Mouse (Mus musculus) ES-CJ7 (cell line): ENCODE results near the gene Tubb2b.
A peak's percentile ranks its signal among the peaks of the same experiment; 100 is the strongest.

Source experiments
- DNase-seq: peaks from one replicate; pipeline ENCODE4 v3.0.0; 2011; ENCODE audit warnings: low read depth, low spot score

Gene Tubb2b

DNA sequence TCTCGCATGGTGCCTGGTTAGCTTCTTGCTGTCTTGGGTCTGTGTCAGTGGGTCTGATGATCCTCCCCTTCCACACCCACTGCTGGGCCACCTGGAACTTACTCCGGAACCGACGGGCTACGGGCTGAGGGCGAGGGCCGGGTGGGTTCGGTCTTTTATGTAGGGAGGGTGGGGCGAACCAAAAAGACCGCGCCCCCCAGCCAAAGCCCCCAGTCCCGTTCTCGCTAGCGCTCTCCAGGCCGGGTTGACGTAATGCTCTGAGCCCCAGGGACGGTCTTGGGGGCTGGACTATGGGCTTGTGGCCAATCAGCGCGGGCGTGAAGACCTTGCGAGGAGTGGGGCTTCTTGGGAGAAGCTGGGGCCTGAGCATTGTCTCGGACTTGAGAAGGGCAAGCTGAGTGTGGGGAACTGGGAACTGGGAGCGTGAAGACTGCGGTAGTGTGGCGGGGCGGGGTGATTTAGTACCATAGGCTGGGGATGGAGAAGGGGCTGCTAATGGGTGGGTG, at the start of gene Tubb2b:
Gene Tubb2b, minus strand, starts transcription at position 241 of the 506 bp plus-strand sequence.
- DNase-seq, result peak; percentile 98

GRCm38 (mm10) chr13:34174025-34174424, 43.8 kb upstream of the Tubb2b start:
- DNase-seq, result no peak

- DNase-seq, result no peak
These were observed 33.2 kb upstream of the Tubb2b start for GRCm38 (mm10) chr13:34163304-34163975.

DNA sequence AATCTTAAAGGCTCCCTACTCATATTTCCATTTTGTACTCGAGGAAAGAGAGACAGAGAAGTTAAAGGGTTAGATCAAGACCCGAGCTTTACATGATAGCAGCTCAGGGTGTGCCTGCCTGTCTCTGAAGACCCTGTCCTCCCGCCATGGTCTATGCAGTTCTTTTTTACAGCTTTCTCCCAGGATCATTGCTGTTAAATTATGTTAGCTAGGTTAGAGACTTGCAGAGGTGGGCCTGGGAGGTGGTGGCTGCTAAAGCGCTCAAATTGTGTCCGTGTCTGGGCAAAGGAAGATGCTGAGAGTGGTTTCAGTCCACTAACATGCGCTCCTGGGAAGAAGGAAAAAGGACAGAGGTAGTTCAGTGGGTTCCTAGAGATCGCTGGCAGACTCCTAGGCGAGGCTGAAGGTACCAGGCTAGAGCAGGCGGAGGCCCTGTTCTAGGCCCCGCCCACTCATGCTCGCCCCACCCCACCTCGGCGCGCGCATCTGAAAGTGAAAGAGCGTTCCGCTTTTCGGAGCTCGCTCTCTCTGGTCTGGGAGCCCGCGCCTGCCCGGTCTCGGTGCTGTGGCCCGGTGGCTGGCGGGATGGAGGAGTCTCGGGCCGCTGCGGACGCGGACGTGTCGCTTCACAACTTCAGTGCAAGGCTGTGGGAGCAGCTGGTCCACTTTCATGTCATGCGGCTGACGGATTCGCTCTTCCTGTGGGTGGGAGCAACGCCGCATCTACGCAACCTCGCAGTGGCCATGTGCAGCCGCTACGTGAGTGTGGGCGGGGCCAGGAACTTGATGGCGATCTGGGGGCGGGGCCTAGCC, 32.4 kb upstream of the Tubb2b start, which contains the start of gene Psmg4:
Gene Psmg4, plus strand, starts transcription at position 474 of the 813 bp plus-strand sequence.
- DNase-seq, result peak; percentile 94

DNA sequence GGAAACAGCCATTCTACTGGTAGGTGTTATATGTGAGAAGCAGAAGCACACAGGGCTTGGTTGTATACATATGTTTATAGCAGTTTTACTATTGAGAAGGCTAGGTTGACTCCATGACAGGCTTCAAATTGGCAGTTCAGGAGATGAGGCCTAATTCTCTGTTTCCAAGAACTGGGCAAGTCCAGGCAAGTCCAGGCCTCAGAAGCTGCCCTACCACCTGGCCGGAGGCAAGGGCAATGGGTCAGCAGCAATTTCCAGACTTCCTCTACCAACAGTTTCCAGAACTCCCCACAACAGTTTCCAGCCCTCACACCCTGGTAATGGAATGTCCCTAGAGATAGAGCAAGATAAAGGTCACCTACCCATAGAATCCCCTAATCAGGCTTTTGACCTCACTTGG, 29.7 kb upstream of the Tubb2b start:
- no peak for DNase-seq

- no peak for DNase-seq
These were observed 27.4 kb upstream of the Tubb2b start for GRCm38 (mm10) chr13:34157596-34158157.

- DNase-seq, result no peak
These were observed 26.5 kb upstream of the Tubb2b start for GRCm38 (mm10) chr13:34156840-34157185.

- peak; percentile 91 for DNase-seq
These were observed 26.0 kb upstream of the Tubb2b start for GRCm38 (mm10) chr13:34156133-34156839.

DNA sequence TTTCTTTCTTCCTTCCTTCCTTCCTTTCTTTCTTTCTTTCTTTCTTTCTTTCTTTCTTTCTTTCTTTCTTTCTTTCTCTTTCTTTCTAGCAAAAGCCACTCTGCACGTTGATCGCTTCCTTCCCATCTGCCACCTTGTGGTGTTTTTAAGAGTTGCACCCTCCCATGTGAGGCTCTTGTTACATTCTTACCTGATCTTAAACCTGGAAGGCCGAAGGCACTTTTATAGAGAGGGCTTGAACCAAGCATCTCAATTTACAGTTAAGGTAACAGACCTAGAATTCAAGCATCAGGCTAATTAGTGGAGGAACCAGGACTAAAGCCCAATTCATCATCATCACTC, 24.6 kb upstream of the Tubb2b start:
- DNase-seq, result peak; percentile 76

DNA sequence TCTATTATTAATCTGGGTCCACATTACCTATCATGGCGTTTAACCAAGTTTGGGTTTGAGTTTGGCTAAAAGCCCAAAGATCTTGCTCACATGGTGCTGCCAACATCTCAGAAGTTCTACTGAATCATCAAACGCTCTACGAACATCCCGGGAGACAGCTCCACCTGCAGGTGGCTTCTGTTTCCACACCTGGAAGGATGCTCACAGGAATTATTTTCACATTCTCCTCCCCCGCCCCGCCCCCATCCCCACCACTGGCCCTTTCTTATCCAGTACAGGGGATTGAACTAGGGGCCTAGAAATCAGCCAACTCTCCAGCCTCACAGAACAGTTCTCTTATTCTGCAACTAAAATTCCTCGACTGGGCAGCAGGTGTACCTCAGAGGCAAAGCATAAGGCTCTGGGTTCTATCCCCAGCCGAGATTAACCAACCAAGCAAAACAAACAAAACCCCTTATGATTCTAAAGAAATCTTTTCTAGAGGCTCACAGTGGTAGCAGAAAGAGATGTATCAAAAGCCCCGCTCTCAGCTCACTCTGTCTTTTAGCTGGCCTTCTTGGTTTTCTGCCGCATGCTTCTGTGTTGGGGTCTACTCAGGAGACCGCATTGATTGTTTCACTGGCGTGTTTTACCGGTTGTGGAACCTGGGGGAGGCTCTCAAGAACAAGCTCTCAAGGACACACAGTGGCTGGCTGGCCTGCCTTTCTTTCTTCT, 24.1 kb upstream of the Tubb2b start:
- peak; percentile 90 for DNase-seq

DNA sequence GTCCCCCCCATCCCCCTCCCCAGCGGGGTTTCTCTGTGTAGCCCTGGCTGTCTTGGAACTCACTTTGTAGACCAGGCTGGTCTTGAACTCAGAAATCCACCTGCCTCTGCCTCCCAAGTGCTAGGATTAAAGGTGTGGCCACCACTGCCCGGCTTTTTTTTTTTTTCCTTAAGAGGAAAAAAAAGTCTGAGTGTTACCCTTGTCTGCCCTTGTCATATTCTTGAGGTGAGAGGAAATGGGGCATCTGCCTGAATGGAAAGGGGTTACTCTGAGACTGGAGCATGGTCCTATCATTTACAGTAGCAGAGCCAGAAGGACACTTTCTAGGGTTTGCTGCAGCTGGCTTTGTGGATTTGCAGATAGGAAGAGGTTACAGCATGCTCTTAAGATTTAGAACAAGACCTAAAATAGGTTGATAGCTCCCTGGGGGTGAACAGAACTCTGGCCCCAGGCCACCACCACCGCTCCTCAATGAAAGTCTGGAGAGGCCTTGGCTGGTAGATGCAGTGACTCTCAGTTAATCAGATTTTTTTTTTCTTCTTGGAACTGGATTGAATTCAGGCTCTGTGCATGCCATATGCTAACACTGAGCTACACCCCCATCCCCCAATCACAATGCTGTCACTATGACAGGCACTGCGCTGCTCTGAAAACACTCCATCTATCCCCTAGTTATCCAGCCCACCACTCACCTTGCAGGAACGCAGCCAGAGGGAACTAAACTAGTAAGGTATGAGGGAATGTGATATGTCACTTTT, 23.2 kb upstream of the Tubb2b start:
- DNase-seq, result peak; percentile 47

DNA sequence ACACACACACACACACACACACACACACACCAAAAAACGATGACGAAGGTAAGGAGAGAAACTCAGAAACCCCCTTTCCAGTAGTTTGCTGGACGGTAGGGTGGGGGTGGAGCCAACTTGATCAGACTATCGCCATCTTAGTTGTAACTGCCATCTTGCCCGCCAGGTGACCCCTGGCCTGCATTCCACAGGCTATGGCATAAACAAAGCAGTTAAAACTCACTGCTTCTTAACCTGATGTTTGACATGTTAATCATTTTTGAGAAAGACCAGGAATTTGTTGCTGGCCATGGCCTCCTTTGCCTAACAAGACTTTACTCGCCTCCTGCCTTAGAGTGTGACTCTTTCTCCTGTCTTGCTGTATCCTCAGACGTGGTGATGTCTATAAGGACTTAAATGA, 22.4 kb upstream of the Tubb2b start:
- DNase-seq, result peak; percentile 75

DNA sequence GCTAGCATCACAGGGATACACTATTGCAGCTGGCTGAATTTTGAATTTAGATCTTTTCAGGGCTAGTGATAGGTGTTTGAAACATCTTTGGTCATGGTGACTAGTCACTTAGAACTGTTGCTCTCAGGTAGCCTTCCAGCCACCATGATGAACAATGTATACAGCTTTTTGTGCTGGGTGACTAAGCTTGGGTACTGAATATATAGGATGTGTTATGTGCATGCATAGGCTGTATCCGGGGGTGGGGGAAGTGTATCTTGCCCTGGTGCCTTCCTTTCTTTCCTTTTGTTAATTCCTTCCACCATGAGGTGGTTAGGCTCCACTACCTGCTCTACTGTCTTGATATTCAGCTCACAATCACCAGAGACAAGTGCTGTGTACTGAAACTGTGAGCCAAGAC, 21.2 kb upstream of the Tubb2b start:
- no peak for DNase-seq

DNA sequence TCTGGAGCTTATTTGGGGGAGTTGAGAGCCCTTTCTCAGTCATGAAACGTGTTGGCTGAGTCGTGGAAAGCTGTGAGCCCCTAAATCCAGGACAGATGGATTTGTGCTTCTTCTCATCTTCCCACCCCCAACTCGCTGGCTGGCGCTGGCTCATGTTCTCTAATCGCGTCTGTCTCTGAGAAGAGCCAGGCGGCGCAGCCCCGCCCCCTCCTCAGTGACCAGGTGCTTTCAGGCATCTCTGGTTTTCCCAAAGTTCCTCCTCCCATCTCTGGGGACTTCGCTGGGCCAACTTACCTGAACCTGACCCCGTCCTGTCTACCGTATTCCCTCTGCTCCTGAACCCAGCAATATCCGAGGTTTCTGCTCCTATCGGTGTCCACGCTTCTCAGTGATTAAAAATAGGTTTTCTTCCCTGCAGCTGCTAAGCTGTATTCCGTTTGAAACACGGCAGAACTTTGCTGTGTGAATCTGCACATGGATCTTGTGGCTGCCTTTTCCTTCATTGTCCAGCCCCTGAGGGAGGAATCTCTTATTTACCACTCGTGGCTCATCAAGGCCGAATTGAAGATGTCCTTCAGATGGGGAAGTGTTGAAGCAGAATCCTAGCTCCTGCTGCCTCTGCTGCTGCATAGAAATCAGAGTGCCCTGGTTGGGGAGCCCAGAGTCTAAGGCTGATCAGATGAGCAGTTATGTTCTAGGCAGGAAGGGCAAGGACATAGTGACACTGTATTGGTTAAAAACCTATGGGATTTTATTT, 20.2 kb upstream of the Tubb2b start:
- DNase-seq, result peak; percentile 72

- DNase-seq, result no peak
These were observed 19.4 kb upstream of the Tubb2b start for GRCm38 (mm10) chr13:34149463-34150176.

GRCm38 (mm10) chr13:34148767-34149392, 18.6 kb upstream of the Tubb2b start:
- peak; percentile 82 for DNase-seq

DNA sequence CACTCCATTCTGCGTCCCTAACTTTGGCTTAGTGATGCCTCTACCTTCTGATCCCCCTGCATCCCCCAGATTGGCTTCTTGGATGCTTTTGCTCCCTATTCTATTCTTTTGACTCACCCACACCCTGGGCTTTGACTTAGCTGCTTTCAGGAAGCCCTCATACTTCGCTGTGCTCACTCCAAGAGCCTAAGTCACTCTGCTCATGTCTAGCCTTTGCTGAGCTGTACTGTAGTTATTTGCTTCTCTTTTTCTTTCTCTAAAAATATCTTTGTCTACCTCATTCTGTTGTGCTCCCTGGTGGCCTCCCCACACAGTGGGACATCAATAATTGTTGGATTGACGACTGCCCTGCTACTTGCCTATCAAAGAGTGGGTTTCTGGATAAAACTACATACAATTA, 17.9 kb upstream of the Tubb2b start:
- no peak for DNase-seq

GRCm38 (mm10) chr13:34146916-34147315, 16.6 kb upstream of the Tubb2b start:
- DNase-seq, result peak; percentile 43

GRCm38 (mm10) chr13:34143389-34143788, 13.1 kb upstream of the Tubb2b start:
- DNase-seq, result no peak
